Mouse (Mus musculus): ENCODE results near the gene Asxl2.

The Asxl2 gene

GRCm38 (mm10) chr12:3546121-3546658, 119.5 kb downstream of the Asxl2 start:
- DNase-seq (ENCODE audit: low spot score in 2 of 2), result no peak

GRCm38 (mm10) chr12:3546781-3547180, 120.1 kb downstream of the Asxl2 start:
- DNase-seq (ENCODE audit: low spot score in 2 of 2), result no peak

- no peak for DNase-seq (ENCODE audit: low spot score in 2 of 2)
Measured at GRCm38 (mm10) chr12:3547506-3547905, 120.8 kb downstream of the Asxl2 start.

GRCm38 (mm10) chr12:3547911-3548310, 121.3 kb downstream of the Asxl2 start:
- DNase-seq (ENCODE audit: low spot score in 2 of 2), result no peak

- no peak for DNase-seq (ENCODE audit: low spot score in 2 of 2)
Measured at GRCm38 (mm10) chr12:3548582-3549211, 122.0 kb downstream of the Asxl2 start.

- DNase-seq (ENCODE audit: low spot score in 2 of 2), result peak in 1 of 2 experiments; percentile 40
Measured at GRCm38 (mm10) chr12:3550280-3550679, 123.6 kb downstream of the Asxl2 start.
